Mouse (Mus musculus) embryonic facial prominence, embryonic 11.5 days (tissue): ENCODE measurements around the gene Ccdc78. TPM values are rescaled to one million over a fixed set of nuclear protein-coding genes. Genes with fewer than 3 reads are reported as not detected.

Source experiments
- ATAC-seq: fragments of 200-750 bp; cut with Nextera tagmentation; replicated peaks from 2 replicates; pipeline ENCODE4 v1.8.0; 2017; ENCODE audit warnings: low read depth; ENCODE audit not compliant: insufficient number of reproducible peaks, low FRiP score, low TSS enrichment
- DNase-seq: peaks from one replicate; pipeline ENCODE4 v3.0.0-alpha.2; 2015; ENCODE audit warnings: low spot score
- H3K27ac ChIP-seq: fragments of 300-500 bp; sonication (generic); replicated peaks from 2 replicates; pipeline ENCODE4 v1.5.1; 2014; ENCODE audit warnings: mild to moderate bottlenecking, low read depth, low read length, control low read depth
- H3K27me3 ChIP-seq: fragments of 300-500 bp; sonication (generic); 2 replicates; pipeline ENCODE4 v1.6.1; 2014; ENCODE audit warnings: mild to moderate bottlenecking, low read length, moderate library complexity, mixed read lengths; ENCODE audit not compliant: control insufficient read depth, insufficient read depth
- H3K36me3 ChIP-seq: fragments of 300-500 bp; sonication (generic); replicated peaks from 2 replicates; pipeline ENCODE4 v1.6.1; 2014; ENCODE audit warnings: low read depth, mild to moderate bottlenecking, low read length, moderate library complexity, mixed read lengths; ENCODE audit not compliant: control insufficient read depth, insufficient read depth
- H3K4me1 ChIP-seq: fragments of 300-500 bp; sonication (generic); 2 replicates; pipeline ENCODE4 v1.6.1; 2014; ENCODE audit warnings: low read length, mixed read lengths; ENCODE audit not compliant: control insufficient read depth, insufficient read depth
- H3K4me2 ChIP-seq: fragments of 300-500 bp; sonication (generic); 2 replicates; pipeline ENCODE4 v1.6.1; 2014; ENCODE audit warnings: low read depth, mild to moderate bottlenecking, control low read depth, low read length, moderate library complexity
- H3K4me3 ChIP-seq: fragments of 300-500 bp; sonication (generic); 2 replicates; pipeline ENCODE4 v1.5.1; 2014; ENCODE audit warnings: low read depth, low read length, control low read depth
- H3K9ac ChIP-seq: fragments of 300-500 bp; sonication (generic); replicated peaks from 2 replicates; pipeline ENCODE4 v1.6.1; 2014; ENCODE audit warnings: mild to moderate bottlenecking, control low read depth, low read length
- H3K9me3 ChIP-seq: fragments of 300-500 bp; sonication (generic); replicated peaks from 2 replicates; pipeline ENCODE4 v1.6.1; 2016; ENCODE audit warnings: mild to moderate bottlenecking, low read length, inconsistent platforms, mixed read lengths; ENCODE audit not compliant: control insufficient read depth
- WGBS: fragments of 180-500 bp; shearing (Covaris S2); extraction: QIAGEN DNeasy Blood & Tissue Kit; methylation state at CpG from one replicate; pipeline ENCODE4 v1.1.7; 2014; 5-methylcytosine and 5-hydroxymethylcytosine counted together
- polyA plus RNA-seq: library from polyadenylated mRNA; unstranded; fragments of >200 nt; fragmentation: Nextera tagmentation; extraction: Ambion mirVana; gene quantifications from 2 replicates; pipeline ENCODE4 v1.2.1, GENCODE M21; 2014

Gene Ccdc78
- polyA plus RNA-seq, 1 experiment from 2014 or later, result not detected

DNA sequence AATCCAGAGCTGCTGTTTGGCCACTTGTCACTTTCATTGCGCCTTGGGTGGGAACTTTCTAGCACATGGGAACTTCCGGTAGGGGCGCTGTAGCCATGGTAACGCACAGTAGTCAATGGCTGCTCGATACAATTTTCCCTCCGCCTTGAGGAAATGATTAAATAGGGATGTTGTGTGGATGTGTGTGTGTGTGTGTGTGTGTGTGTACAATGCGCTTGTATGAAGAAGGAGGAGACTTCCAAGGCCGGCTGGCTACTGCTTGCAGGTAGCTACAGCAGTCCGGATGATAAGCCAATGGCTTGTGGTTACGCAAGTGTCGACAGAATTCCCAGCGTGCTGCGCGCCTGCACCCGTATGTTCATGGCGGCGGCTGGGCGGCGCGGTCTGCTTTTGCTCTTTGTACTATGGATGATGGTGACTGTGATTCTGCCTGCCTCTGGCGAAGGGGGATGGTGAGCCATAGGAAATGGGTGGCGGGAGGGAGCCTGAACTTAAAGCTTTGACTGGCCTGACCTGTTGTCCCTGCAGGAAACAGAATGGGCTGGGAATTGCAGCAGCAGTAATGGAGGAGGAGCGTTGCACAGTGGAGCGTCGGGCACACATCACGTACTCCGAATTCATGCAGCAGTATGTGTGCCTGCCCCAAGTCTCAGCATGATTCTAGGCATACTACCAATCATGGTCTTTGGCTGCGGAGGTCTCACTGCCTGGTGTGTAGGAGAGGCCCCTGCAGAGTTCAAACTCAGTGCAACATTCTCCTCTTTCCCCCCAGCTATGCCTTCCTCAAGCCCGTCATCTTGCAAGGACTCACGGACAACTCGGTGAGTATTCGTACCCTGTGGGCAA is 42.6 kb downstream of the Ccdc78 start, which contains the start of gene Jmjd8:
Gene Jmjd8, plus strand, starts transcription at position 156 of the 846 bp plus-strand sequence.
- peak within 1 kb of the TSS; percentile 42 for H3K4me2 ChIP-seq
- peak; percentile 20; the same call in 1 of the 2 replicates for ATAC-seq
- no peaks in the 10 kb centered on the region for H3K9me3 ChIP-seq
- peak within 1 kb of the TSS; percentile 68 for H3K27ac ChIP-seq
- peak; percentile 84 for DNase-seq
- H3K4me3 ChIP-seq, result peak within 1 kb of the TSS; percentile 53
- peaks cover 20% of the 10 kb centered on the region for H3K4me1 ChIP-seq
- 1% methylated on average over 32 of the region's 32 CpGs for whole genome bisulfite sequencing
- H3K36me3 ChIP-seq, result no peaks in the 10 kb centered on the region; the same call in none of the 2 replicates
- peak within 1 kb of the TSS; percentile 80 for H3K9ac ChIP-seq
- no peaks in the 10 kb centered on the region for H3K27me3 ChIP-seq

DNA sequence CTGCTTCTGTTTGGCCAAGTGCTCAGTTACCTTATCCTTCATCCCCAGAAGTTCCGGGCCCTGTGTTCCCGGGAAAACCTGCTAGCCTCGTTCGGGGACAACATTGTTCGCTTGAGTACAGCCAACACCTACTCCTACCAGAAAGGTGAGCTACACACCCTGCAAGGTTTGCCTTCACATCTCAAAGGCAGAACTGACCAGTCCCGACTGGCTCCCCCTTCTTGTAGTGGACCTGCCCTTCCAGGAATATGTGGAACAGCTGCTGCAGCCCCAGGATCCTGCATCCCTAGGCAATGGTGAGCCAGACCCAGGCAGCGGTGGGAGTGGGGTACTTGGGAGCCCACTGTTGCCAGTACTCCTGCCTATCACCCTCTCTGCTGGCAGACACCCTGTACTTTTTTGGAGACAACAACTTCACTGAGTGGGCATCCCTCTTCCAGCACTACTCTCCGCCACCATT is 43.2 kb downstream of the Ccdc78 start:
- Histone ChIP-seq H3K4me3 (peak overlapping the region; percentile 53), H3K27me3 (no peaks in the 10 kb centered on the region), H3K9ac (peak overlapping the region; percentile 80), H3K4me2 (peak overlapping the region; percentile 42), H3K36me3 (no peaks in the 10 kb centered on the region; the same call in none of the 2 replicates), H3K9me3 (no peaks in the 10 kb centered on the region), H3K4me1 (peaks cover 20% of the 10 kb centered on the region), H3K27ac (no peak overlapping the region)
- DNase-seq (no peak), ATAC-seq (no peak)
- WGBS, result 39% methylated on average over 8 of the region's 8 CpGs

DNA sequence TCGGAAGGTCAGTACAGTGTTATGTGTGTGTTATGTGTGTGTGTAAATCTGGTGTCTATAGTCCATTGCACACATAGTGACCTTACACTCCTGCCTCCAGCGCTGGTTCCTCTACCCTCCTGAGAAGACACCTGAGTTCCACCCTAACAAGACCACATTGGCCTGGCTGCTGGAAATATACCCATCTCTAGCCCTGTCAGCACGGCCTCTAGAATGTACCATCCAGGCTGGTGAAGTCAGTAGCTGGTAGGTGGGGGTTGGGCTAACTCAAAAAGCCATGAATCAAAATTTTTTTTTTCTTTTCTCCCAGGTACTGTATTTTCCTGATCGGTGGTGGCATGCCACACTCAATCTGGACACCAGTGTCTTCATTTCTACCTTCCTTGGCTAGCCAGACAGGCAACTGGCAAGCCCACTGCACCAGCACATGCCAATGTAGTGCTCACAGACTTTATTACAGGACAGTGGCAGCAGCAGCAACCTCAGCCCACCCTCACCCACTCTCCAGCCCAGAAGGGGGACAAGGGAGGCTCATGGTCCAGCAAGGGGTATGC is 43.9 kb downstream of the Ccdc78 start:
- Histone ChIP-seq H3K36me3 (peaks cover 2% of the 10 kb centered on the region), H3K4me2 (peak overlapping the region; percentile 42; the same call in 1 of the 2 replicates), H3K27me3 (no peaks in the 10 kb centered on the region), H3K4me3 (no peak overlapping the region), H3K9ac (no peak overlapping the region), H3K9me3 (no peaks in the 10 kb centered on the region), H3K27ac (no peak overlapping the region), H3K4me1 (peaks cover 23% of the 10 kb centered on the region)
- no peak for DNase-seq
- WGBS, result 89% methylated on average over 4 of the region's 4 CpGs
- no peak for ATAC-seq

DNA sequence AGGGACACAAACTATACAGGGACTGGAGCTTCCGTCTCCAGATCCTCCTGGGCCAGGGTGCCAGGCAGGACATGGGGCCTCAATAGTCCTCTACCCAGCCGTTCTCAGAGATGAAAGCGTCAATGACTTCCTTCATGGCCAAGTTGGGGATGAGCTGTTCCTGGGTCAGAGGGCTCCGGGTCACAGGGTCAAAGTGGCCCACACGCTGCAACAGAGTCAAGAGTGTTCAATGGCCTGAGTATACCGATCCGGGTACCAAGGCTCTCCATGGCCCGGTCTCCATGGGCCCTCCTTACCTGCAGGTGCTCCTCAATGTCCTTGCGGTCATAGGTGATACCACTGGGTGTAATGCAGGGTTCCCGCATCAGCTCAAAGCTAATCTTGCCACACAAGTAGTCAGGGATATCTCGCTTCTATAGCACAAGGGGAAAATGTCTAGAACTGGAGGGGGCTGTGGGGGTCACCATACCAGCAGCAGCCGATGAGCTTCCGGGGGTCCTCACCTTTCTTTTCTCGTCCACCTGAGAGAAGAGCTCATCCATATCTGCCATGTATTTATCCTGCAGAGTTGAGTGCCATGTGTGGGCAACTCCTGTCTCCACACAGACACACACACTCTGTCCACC is 44.5 kb downstream of the Ccdc78 start:
- DNase-seq (no peak), ATAC-seq (no peak)
- Histone ChIP-seq H3K9me3 (no peaks in the 10 kb centered on the region), H3K4me3 (peak overlapping the region; percentile 89; the same call in 1 of the 2 replicates), H3K4me2 (peak overlapping the region; percentile 75), H3K9ac (no peak overlapping the region), H3K27me3 (no peaks in the 10 kb centered on the region), H3K27ac (no peak overlapping the region), H3K4me1 (peaks cover 23% of the 10 kb centered on the region), H3K36me3 (peaks cover 2% of the 10 kb centered on the region)
- WGBS, result 84% methylated on average over 14 of the region's 14 CpGs

DNA sequence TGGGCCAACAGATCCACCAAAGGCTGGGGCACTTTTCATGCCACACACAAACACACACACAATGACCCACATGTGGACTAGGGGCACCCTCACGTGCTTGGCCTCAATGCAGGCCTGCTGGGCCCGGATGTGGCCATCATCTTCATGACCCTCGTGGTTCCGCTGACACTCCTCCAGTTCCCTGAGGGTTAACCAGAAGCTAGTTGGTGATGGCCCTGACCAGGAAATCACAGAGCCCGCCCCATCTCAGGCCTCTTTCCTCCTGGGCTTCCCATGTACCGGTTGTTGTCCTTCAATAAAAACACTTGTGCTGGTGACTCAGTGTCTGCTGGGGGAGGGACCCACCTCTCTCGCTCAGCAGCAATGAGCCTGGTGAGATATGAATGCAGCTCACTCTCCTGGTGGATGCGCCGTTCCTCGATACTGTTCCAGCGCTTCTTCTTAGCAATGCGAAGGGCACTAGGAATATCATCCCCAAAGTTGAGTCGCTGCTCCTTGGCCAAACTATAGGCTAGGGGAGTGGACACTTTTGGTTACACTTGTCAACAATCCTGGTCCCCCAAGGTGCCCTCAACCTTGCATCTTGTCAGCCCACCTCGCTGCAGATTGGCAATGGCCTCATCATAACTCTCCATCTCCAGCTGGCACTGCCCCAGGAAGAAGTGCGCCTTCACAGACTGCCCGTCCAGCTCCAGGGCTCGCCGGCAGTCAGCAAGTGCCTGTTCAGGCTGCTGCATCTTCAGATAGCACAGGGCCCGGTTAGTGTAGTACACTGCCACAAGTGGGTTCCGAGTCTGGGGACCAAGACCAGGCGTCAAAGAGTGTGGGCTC is 45.3 kb downstream of the Ccdc78 start:
- ATAC-seq, result no peak
- peaks cover 2% of the 10 kb centered on the region for H3K36me3 ChIP-seq

DNA sequence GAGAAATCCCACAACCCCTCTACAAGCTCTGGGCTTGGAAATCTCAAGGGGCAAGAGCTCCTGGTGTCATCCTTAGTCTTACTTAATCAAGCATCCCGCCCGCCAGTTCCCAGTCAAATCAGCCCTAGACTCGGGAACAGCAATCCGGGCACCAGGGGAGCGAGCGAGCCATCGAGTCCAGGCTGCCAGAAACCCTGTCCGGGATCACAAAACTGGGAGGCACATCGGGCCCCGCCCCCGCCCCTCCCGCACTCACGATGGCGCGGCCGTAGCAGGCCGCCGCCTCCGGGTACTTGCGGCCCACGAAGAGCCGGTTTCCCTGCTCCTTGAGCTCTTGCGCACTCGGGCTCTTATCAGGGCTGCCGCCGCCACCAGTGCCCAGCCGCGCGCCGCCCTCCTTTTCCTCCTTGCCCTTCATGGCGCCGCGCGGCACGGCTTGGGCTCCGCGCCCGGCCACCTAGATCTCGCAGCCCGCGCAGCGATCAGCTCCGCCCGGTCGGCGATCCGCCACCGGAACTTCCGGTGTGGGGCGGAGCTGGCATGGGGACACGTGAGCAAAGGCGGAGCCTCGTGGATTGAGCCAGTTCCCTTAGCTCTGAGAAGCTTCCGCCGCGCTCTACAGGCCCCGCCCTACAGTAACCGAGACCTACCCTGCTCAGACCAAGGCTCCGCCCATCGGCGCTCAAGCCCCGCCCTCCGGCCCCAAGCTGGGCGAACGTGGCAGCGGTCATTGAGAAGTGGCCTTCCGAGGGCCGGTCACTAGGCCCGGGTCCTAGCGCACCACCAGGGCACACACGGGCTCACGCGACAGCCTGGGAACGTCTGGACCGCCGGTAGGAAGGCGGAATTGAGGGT is 46.3 kb downstream of the Ccdc78 start:
- H3K4me3 ChIP-seq, result peak overlapping the region; percentile 89
- ATAC-seq, result peak; percentile 83
- peak; percentile 99 for DNase-seq
- peak overlapping the region; percentile 89 for H3K27ac ChIP-seq
- H3K4me1 ChIP-seq, result peaks cover 31% of the 10 kb centered on the region
- H3K9me3 ChIP-seq, result no peaks in the 10 kb centered on the region
- no peaks in the 10 kb centered on the region for H3K27me3 ChIP-seq
- peak overlapping the region; percentile 87 for H3K9ac ChIP-seq
- H3K36me3 ChIP-seq, result peaks cover 2% of the 10 kb centered on the region
- WGBS, result under 1% methylated on average over 73 of the region's 77 CpGs
- peak overlapping the region; percentile 75 for H3K4me2 ChIP-seq

More for the DNA sequence above, 45.3 kb downstream of the Ccdc78 start:
- Histone ChIP-seq H3K4me3 (peak overlapping the region; percentile 89), H3K9me3 (no peaks in the 10 kb centered on the region), H3K27me3 (no peaks in the 10 kb centered on the region), H3K4me1 (peaks cover 27% of the 10 kb centered on the region), H3K4me2 (peak overlapping the region; percentile 75), H3K27ac (no peak overlapping the region), H3K9ac (peak overlapping the region; percentile 87)
- DNase-seq, result no peak
- 59% methylated on average over 21 of the region's 21 CpGs for WGBS

DNA sequence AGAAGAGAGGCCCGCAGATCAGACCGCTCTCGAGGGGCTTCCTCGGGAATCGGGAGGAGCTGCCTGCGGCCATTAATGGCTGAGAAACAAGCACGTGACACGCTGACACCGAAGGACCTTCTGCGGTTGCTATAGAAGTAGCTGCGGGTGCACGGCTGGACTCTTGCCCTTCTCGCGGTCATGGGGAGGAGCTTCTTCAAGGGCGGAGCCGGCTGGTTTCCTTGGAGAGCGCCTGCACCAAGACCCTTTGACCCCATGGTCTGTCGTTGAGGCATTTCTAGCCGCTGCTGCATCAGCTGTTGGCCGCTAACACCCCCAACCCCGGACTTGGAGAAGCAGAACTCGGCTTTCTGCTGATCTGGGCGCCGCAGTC is 46.9 kb downstream of the Ccdc78 start, which contains the start of gene Stub1:
Gene Stub1, minus strand, starts transcription at position 114 of the 373 bp plus-strand sequence.
- Histone ChIP-seq H3K27me3 (no peaks in the 10 kb centered on the region), H3K4me1 (peaks cover 30% of the 10 kb centered on the region), H3K9ac (peak within 1 kb of the TSS; percentile 87), H3K36me3 (peaks cover 2% of the 10 kb centered on the region), H3K4me2 (peak within 1 kb of the TSS; percentile 75), H3K9me3 (no peaks in the 10 kb centered on the region), H3K4me3 (peak within 1 kb of the TSS; percentile 89), H3K27ac (peak within 1 kb of the TSS; percentile 89)
- no peak; the same call in 1 of the 2 replicates for ATAC-seq
- peak; percentile 87 for DNase-seq
- WGBS, result under 1% methylated on average over 24 of the region's 24 CpGs
